ENCODE assay signal across 12 mouse cellular contexts in the genomic region with DNA sequence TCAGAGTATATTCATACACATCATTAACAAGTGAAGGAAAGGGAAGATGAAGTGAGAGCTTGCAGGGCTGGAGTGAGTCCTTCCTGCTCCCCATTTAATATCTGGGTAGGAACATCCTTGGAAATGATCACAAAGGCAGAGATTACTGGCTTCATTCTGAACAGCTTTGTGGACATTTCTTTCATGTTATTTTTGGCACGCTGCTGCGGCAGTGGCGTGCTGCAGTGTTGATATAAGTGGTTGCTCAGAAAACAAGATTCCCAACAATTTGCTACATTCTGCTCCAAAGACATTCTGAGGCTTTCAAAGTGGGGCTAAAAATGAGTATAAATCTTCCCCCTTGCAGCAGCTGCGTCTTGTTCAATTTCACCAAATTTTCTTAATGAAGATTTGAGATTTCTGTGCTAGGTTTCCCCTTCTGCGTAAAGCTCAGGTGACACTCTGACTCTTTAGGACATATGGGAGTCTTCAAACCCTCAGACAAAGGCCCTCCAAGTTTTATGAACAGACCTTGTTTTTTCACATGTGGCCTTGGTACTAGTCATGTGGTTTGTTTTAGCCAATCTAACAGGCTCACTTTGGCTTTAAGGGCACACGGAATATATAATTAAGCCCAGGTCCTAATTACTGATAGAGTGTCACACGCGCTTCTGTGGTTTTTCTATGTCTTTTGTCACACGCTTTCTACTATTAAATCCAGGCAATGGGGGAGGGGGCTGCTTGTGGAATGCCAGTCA.
DNase-seq lines count a peak whose midpoint lies in the region; ATAC-seq lines count a peak whose summit lies in the region.
"Had no signal": no experiment of that assay in that cellular context is flagged by ENCODE, and none has a peak within 500 bp of the region (broad histone marks: within the 10 kb centered on the region; RNA-seq: fewer than 3 reads in every experiment).

No protein-coding gene starts in this region.

- no peak for ATAC-seq in intestine, embryonic 16.5 days
- no peak for ATAC-seq in intestine, embryonic 15.5 days
- ATAC-seq in heart, embryonic 13.5 days (ENCODE audit: extremely low read depth, insufficient number of reproducible peaks, low FRiP score, low TSS enrichment) = no peak
- peak; percentile 79 for ATAC-seq in lung, embryonic 16.5 days (ENCODE audit: low read depth)
- ATAC-seq in erythroid progenitor cell, adult 5-6 weeks (replicated peaks; ENCODE audit: low FRiP score, poor library complexity, severe bottlenecking) = no peak

- 0 out of 2 replicates have a peak overlapping the region, but pooled peaks have one; percentile 19 for H3K27ac ChIP-seq in intestine, embryonic 16.5 days (ENCODE audit: low read length)
- no peak overlapping the region for H3K27ac ChIP-seq in intestine, embryonic 15.5 days
- 0 out of 2 replicates have a peak overlapping the region, but pooled peaks have one; percentile 30 for H3K27ac ChIP-seq in embryonic facial prominence, embryonic 10.5 days (replicated peaks)
- peak overlapping the region; percentile 45; the same call in 1 of the 2 replicates for H3K27ac ChIP-seq in heart, embryonic 13.5 days (replicated peaks)
- peak overlapping the region; percentile 91 for H3K27ac ChIP-seq in lung, embryonic 16.5 days (ENCODE audit: low read length)
- H3K27ac ChIP-seq: hindbrain, embryonic 15.5 days had no signal

- no peaks in the 10 kb centered on the region for H3K27me3 ChIP-seq in intestine, embryonic 16.5 days (replicated peaks; ENCODE audit: control insufficient read depth, insufficient read depth, low read length)
- H3K27me3 ChIP-seq in intestine, embryonic 15.5 days (replicated peaks) = no peaks in the 10 kb centered on the region
- H3K27me3 ChIP-seq in embryonic facial prominence, embryonic 10.5 days (replicated peaks; ENCODE audit: low read depth, poor library complexity, severe bottlenecking) = no peaks in the 10 kb centered on the region
- no peaks in the 10 kb centered on the region for H3K27me3 ChIP-seq in heart, embryonic 13.5 days (replicated peaks)
- H3K27me3 ChIP-seq in lung, embryonic 16.5 days (ENCODE audit: control insufficient read depth, insufficient read depth, low read depth, low read length) = no peaks in the 10 kb centered on the region
- H3K27me3 ChIP-seq: hindbrain, embryonic 15.5 days had no signal

- H3K4me3 ChIP-seq in intestine, embryonic 16.5 days (ENCODE audit: low read length) = no peak overlapping the region
- H3K4me3 ChIP-seq in intestine, embryonic 15.5 days (replicated peaks) = no peak overlapping the region
- H3K4me3 ChIP-seq in embryonic facial prominence, embryonic 10.5 days = no peak overlapping the region
- no peak overlapping the region for H3K4me3 ChIP-seq in heart, embryonic 13.5 days
- H3K4me3 ChIP-seq in lung, embryonic 16.5 days (ENCODE audit: low read length) = no peak overlapping the region
- H3K4me3 ChIP-seq: hindbrain, embryonic 15.5 days had no signal

- DNase-seq in embryonic facial prominence, embryonic 10.5 days (ENCODE audit: low spot score) = no peak
- no peak for DNase-seq in embryo, embryonic 11 days
- DNase-seq in frontal cortex, postnatal 36 days (ENCODE audit: low spot score in 2 of 2) = no peak
- DNase-seq: cerebellum, postnatal 10 days; right cerebral cortex, postnatal 14 days had no signal

- H3K36me3 ChIP-seq in intestine, embryonic 16.5 days (ENCODE audit: control insufficient read depth, insufficient read depth, low read length) = no peaks in the 10 kb centered on the region
- H3K36me3 ChIP-seq in intestine, embryonic 15.5 days = no peaks in the 10 kb centered on the region
- H3K36me3 ChIP-seq in embryonic facial prominence, embryonic 10.5 days (replicated peaks) = no peaks in the 10 kb centered on the region
- H3K36me3 ChIP-seq in heart, embryonic 13.5 days = no peaks in the 10 kb centered on the region
- no peaks in the 10 kb centered on the region for H3K36me3 ChIP-seq in lung, embryonic 16.5 days (ENCODE audit: control insufficient read depth, insufficient read depth, low read length)
- H3K36me3 ChIP-seq: G1E; hindbrain, embryonic 15.5 days had no signal

- 65% methylated on average over 9 of the region's 9 CpGs for WGBS in intestine, embryonic 16.5 days
- 60% methylated on average over 9 of the region's 9 CpGs for WGBS in intestine, embryonic 15.5 days
- WGBS in embryonic facial prominence, embryonic 10.5 days = 71% methylated on average over 9 of the region's 9 CpGs
- 41% methylated on average over 9 of the region's 9 CpGs for WGBS in heart, embryonic 13.5 days
- 34% methylated on average over 9 of the region's 9 CpGs for WGBS in lung, embryonic 16.5 days

- H3K9me3 ChIP-seq in intestine, embryonic 16.5 days (ENCODE audit: control insufficient read depth, low read length) = no peaks in the 10 kb centered on the region
- H3K9me3 ChIP-seq in intestine, embryonic 15.5 days = no peaks in the 10 kb centered on the region
- no peaks in the 10 kb centered on the region for H3K9me3 ChIP-seq in embryonic facial prominence, embryonic 10.5 days
- H3K9me3 ChIP-seq in heart, embryonic 13.5 days = no peaks in the 10 kb centered on the region
- no peaks in the 10 kb centered on the region for H3K9me3 ChIP-seq in lung, embryonic 16.5 days (ENCODE audit: control insufficient read depth, low read length)
- H3K9me3 ChIP-seq: hindbrain, embryonic 15.5 days had no signal

- no peak overlapping the region for H3K4me2 ChIP-seq in intestine, embryonic 16.5 days (ENCODE audit: low read depth, low read length)
- no peak overlapping the region for H3K4me2 ChIP-seq in intestine, embryonic 15.5 days (replicated peaks)
- H3K4me2 ChIP-seq in heart, embryonic 13.5 days = peak overlapping the region; percentile 8; the same call in 1 of the 2 replicates
- H3K4me2 ChIP-seq in lung, embryonic 16.5 days (ENCODE audit: low read depth, low read length) = no peak overlapping the region
- H3K4me2 ChIP-seq: hindbrain, embryonic 15.5 days had no signal

- H3K9ac ChIP-seq in intestine, embryonic 16.5 days (ENCODE audit: low read depth, low read length) = no peak overlapping the region
- H3K9ac ChIP-seq in intestine, embryonic 15.5 days = no peak overlapping the region
- H3K9ac ChIP-seq in heart, embryonic 13.5 days = no peak overlapping the region
- no peak overlapping the region for H3K9ac ChIP-seq in lung, embryonic 16.5 days (ENCODE audit: low read length)
- H3K9ac ChIP-seq: hindbrain, embryonic 15.5 days had no signal

- no peaks in the 10 kb centered on the region; the same call in 1 of the 2 replicates for H3K4me1 ChIP-seq in intestine, embryonic 16.5 days (ENCODE audit: control insufficient read depth, insufficient read depth, low read length)
- no peaks in the 10 kb centered on the region for H3K4me1 ChIP-seq in intestine, embryonic 15.5 days (replicated peaks)
- H3K4me1 ChIP-seq in embryonic facial prominence, embryonic 10.5 days = peaks cover 16% of the 10 kb centered on the region
- H3K4me1 ChIP-seq in heart, embryonic 13.5 days = peaks cover 25% of the 10 kb centered on the region
- H3K4me1 ChIP-seq in lung, embryonic 16.5 days (replicated peaks; ENCODE audit: control insufficient read depth, insufficient read depth, low read length) = peaks cover 11% of the 10 kb centered on the region
- H3K4me1 ChIP-seq: hindbrain, embryonic 15.5 days had no signal
